8 mouse cellular contexts compared by ENCODE assay signal in genomic region chr12:113155887-113156539, GRCm38 (mm10). TPM values are rescaled to one million over a fixed set of nuclear protein-coding genes. Genes with fewer than 3 reads are reported as not detected.
A peak's percentile ranks its signal among the peaks of the same experiment; 100 is the strongest.
DNase-seq lines count a peak whose midpoint lies in the region; ATAC-seq and TF ChIP-seq lines count a peak whose summit lies in the region.

TSS of gene Tedc1 (plus strand) at chr12:113156421.

- peak; percentile 98 for ATAC-seq in forebrain, embryonic 15.5 days (replicated peaks)
- peak; percentile 95 for ATAC-seq in lung, embryonic 14.5 days (ENCODE audit: insufficient read depth)

- no peaks in the 10 kb centered on the region; the same call in 1 of the 2 replicates for H3K27me3 ChIP-seq in forebrain, embryonic 15.5 days
- H3K27me3 ChIP-seq in lung, embryonic 14.5 days (ENCODE audit: insufficient read depth, low read length): peaks cover 11% of the 10 kb centered on the region; the same call in 1 of the 2 replicates
- no peaks in the 10 kb centered on the region for H3K27me3 ChIP-seq in thymus, adult 2 months (ENCODE audit: control insufficient read depth, insufficient read depth, low read length)

- TF ChIP-seq CTCF in layer of hippocampus, adult 2 months (conservative IDR thresholded peaks at IDR 0.05): peak; percentile 100
- peak; percentile 99 for TF ChIP-seq CTCF in lung, embryonic 14.5 days (IDR thresholded peaks at IDR 0.05; ENCODE audit: low read depth)
- TF ChIP-seq CTCF in olfactory bulb, adult 2 months (IDR thresholded peaks at IDR 0.05; ENCODE audit: insufficient read depth, low read depth, low read length): peak; percentile 96
- peak; percentile 89 for TF ChIP-seq CTCF in thymus, adult 2 months (IDR thresholded peaks at IDR 0.05; ENCODE audit: borderline replicate concordance, control insufficient read depth, extremely low read depth, insufficient read depth, low read length, poor library complexity)

- H3K9me3 ChIP-seq in ES-E14 (ENCODE audit: control insufficient read depth, insufficient read depth, low read depth, low read length): no peaks in the 10 kb centered on the region
- H3K9me3 ChIP-seq in forebrain, embryonic 15.5 days: no peaks in the 10 kb centered on the region
- no peaks in the 10 kb centered on the region for H3K9me3 ChIP-seq in lung, embryonic 14.5 days (ENCODE audit: low read depth, low read length)

- peaks cover 12% of the 10 kb centered on the region; the same call in 1 of the 2 replicates for H3K36me3 ChIP-seq in ES-E14 (ENCODE audit: control insufficient read depth, insufficient read depth, low read length, poor library complexity, severe bottlenecking)
- no peaks in the 10 kb centered on the region for H3K36me3 ChIP-seq in forebrain, embryonic 15.5 days
- H3K36me3 ChIP-seq in lung, embryonic 14.5 days (ENCODE audit: insufficient read depth): no peaks in the 10 kb centered on the region
- H3K36me3 ChIP-seq in thymus, adult 2 months (ENCODE audit: control insufficient read depth, insufficient read depth, low read length): no peaks in the 10 kb centered on the region

- intact Hi-C loops in heart, postnatal 36 days (cut with DNase I): loop anchor here (1.0 to 2.0 kb wide), 2 partner anchors 37 to 147 kb away; no protein-coding TSS in a partner anchor

- peaks cover 0 to 24% of the 10 kb centered on the region in 2 experiments; a peak in 3 of 4 replicates for H3K4me1 ChIP-seq in ES-E14 (ENCODE audit: control insufficient read depth in 2 of 2, insufficient read depth in 2 of 2, low read length in 2 of 2, poor library complexity in 1 of 2)
- H3K4me1 ChIP-seq in forebrain, embryonic 15.5 days: peaks cover 31% of the 10 kb centered on the region
- peaks cover 9% of the 10 kb centered on the region for H3K4me1 ChIP-seq in lung, embryonic 14.5 days (ENCODE audit: insufficient read depth)
- peaks cover 21% of the 10 kb centered on the region for H3K4me1 ChIP-seq in olfactory bulb, adult 2 months (ENCODE audit: control insufficient read depth, insufficient read depth, low read length)
- peaks cover 45% of the 10 kb centered on the region for H3K4me1 ChIP-seq in thymus, adult 2 months (replicated peaks; ENCODE audit: control insufficient read depth, insufficient read depth, low read length)

- H3K27ac ChIP-seq in ES-E14 (ENCODE audit: insufficient read depth, low read depth, low read length, poor library complexity, severe bottlenecking): peak within 1 kb of the TSS; percentile 92
- H3K27ac ChIP-seq in forebrain, embryonic 15.5 days (replicated peaks): peak within 1 kb of the TSS; percentile 55
- H3K27ac ChIP-seq in layer of hippocampus, adult 2 months: peak within 1 kb of the TSS; percentile 83
- H3K27ac ChIP-seq in lung, embryonic 14.5 days (ENCODE audit: low read depth): peak within 1 kb of the TSS; percentile 90
- H3K27ac ChIP-seq in olfactory bulb, adult 2 months (ENCODE audit: insufficient read depth, low read depth, low read length): peak within 1 kb of the TSS; percentile 9; the same call in 1 of the 2 replicates
- H3K27ac ChIP-seq in thymus, adult 2 months (ENCODE audit: control insufficient read depth, insufficient read depth, low read length): peak within 1 kb of the TSS; percentile 90

- WGBS in forebrain, embryonic 15.5 days: under 1% methylated on average over 45 of the region's 46 CpGs
- WGBS in lung, embryonic 14.5 days: under 1% methylated on average over 46 of the region's 46 CpGs
- WGBS in olfactory bulb, adult 2 months: under 1% methylated on average over 46 of the region's 46 CpGs
- under 1% methylated on average over 46 of the region's 46 CpGs for WGBS in thymus, adult 2 months

- peak within 1 kb of the TSS; percentile 84 for H3K9ac ChIP-seq in ES-E14 (ENCODE audit: insufficient read depth, low read depth, low read length, poor library complexity, severe bottlenecking)
- H3K9ac ChIP-seq in forebrain, embryonic 15.5 days (replicated peaks): peak within 1 kb of the TSS; percentile 43
- peak within 1 kb of the TSS; percentile 59 for H3K9ac ChIP-seq in lung, embryonic 14.5 days

- in situ Hi-C loops in ES-E14 (cut with MboI; ENCODE audit: low sequenced_read_pairs in 2 of 2, unreplicated experiment in 2 of 2): no loop called here

- peak within 1 kb of the TSS; percentile 88 for H3K4me2 ChIP-seq in forebrain, embryonic 15.5 days (replicated peaks)
- H3K4me2 ChIP-seq in lung, embryonic 14.5 days: peak within 1 kb of the TSS; percentile 93

- peak; percentile 98 for DNase-seq in ES-E14 (ENCODE audit: low read depth, low spot score)
- DNase-seq in cerebellum, adult 11-12 months: peak; percentile 100
- DNase-seq in heart, postnatal 36 days: peak; percentile 99 to 100
- peak; percentile 99 to 100 for DNase-seq in layer of hippocampus, adult 2 months (ENCODE audit: low spot score in 2 of 2)
- peak; percentile 100 for DNase-seq in lung, embryonic 14.5 days
- DNase-seq in thymus, adult 2 months: peak; percentile 100

- TF ChIP-seq POLR2A in olfactory bulb, adult 2 months (IDR thresholded peaks at IDR 0.05; ENCODE audit: insufficient read depth, low read depth, low read length): no peak
- TF ChIP-seq POLR2A in thymus, adult 2 months (IDR thresholded peaks at IDR 0.05; ENCODE audit: control insufficient read depth, extremely low read depth, insufficient read depth, low read length, poor library complexity): peak; percentile 82; the same call in 1 of the 2 replicates

- H3K4me3 ChIP-seq in ES-E14 (ENCODE audit: insufficient read depth in 1 of 2, low read depth in 1 of 2, low read length in 2 of 2, poor library complexity in 1 of 2, severe bottlenecking in 1 of 2): peak within 1 kb of the TSS; percentile 64 to 77
- peak within 1 kb of the TSS; percentile 56 for H3K4me3 ChIP-seq in forebrain, embryonic 15.5 days
- H3K4me3 ChIP-seq in layer of hippocampus, adult 2 months: peak within 1 kb of the TSS; percentile 61
- peak within 1 kb of the TSS; percentile 65 for H3K4me3 ChIP-seq in lung, embryonic 14.5 days (ENCODE audit: low read depth, low read length)
- H3K4me3 ChIP-seq in olfactory bulb, adult 2 months (ENCODE audit: insufficient read depth, low read depth, low read length): peak within 1 kb of the TSS; percentile 54
- H3K4me3 ChIP-seq in thymus, adult 2 months (ENCODE audit: control insufficient read depth, insufficient read depth, low read length): peak within 1 kb of the TSS; percentile 85

TF ChIP-seq in ES-E14, 5 proteins besides CTCF, POLR2A, EP300 and RAD21:
- TF ChIP-seq ZNF384 (IDR thresholded peaks at IDR 0.05; ENCODE audit: low read depth, low read length): no peak
- peak; percentile 66; the same call in 1 of the 2 replicates for TF ChIP-seq HCFC1 (IDR thresholded peaks at IDR 0.05; ENCODE audit: borderline replicate concordance, insufficient read depth, low read length)
- peak; percentile 58; the same call in 1 of the 2 replicates for TF ChIP-seq ZC3H11A (IDR thresholded peaks at IDR 0.05; ENCODE audit: borderline replicate concordance, low read depth, low read length)
- no peak for TF ChIP-seq MAFK (IDR thresholded peaks at IDR 0.05; ENCODE audit: insufficient read depth, low read depth, low read length)
- TF ChIP-seq CHD2 (IDR thresholded peaks at IDR 0.05; ENCODE audit: low read depth, low read length): peak; percentile 87
TF ChIP-seq in ES-E14: peak in this region for 3.

RNA-seq across cellular contexts. Expression of gene Tedc1, which starts in this region (rescaled TPM):
- total RNA-seq in ES-E14 (2012; rRNA removed): 30.3 and 48.0 TPM in 2 replicates
- 22.6 and 24.9 TPM in 2 replicates for polyA plus RNA-seq in forebrain, embryonic 15.5 days (2015; fragmentation: Nextera tagmentation; extraction: Ambion mirVana)
- under 1 TPM; 0.19 to 0.49 TPM for total RNA-seq in heart, postnatal 36 days (2021)
- total RNA-seq in layer of hippocampus, adult 2 months (2021): 1 to 10 TPM; 1.3 to 1.4 TPM
- 35.1 and 35.4 TPM in 2 replicates for polyA plus RNA-seq in lung, embryonic 14.5 days (2014; fragmentation: Nextera tagmentation; extraction: Ambion mirVana)
- polyA plus RNA-seq in olfactory bulb, adult 2 months (2012; ENCODE audit: insufficient read depth, insufficient read length, low replicate concordance, missing spikeins): not detected in 2 replicates
- polyA plus RNA-seq in thymus, adult 2 months (2012; rRNA removed): 96.2 and 125 TPM in 2 replicates

Comparison
In these comparisons a context has a peak if more than half of its experiments do, and no peak if none do; other contexts are left out.
1. Peak in every context shown above with its lines: DNase-seq, ATAC-seq, H3K4me3 ChIP-seq and H3K27ac ChIP-seq.
2. RNA of gene Tedc1 (total RNA-seq): 30.3 to 48.0 TPM in ES-E14; 1.3 to 1.4 TPM in layer of hippocampus, adult 2 months and 0.19 to 0.49 TPM in heart, postnatal 36 days; every median in the first group is over 10 times any median in the second.
3. RNA of gene Tedc1 (polyA plus RNA-seq): 96.2 to 125 TPM in thymus, adult 2 months, 35.1 to 35.4 TPM in lung, embryonic 14.5 days and 22.6 to 24.9 TPM in forebrain, embryonic 15.5 days; not detected in olfactory bulb, adult 2 months; every median in the first group is over 10 times any median in the second.
4. Peak in DNase-seq in heart, postnatal 36 days; RNA of the gene not detected or under 1 TPM.
5. H3K27ac ChIP-seq: peak in every context shown above with its lines; median percentile 92 in ES-E14; 90 in lung, embryonic 14.5 days; 90 in thymus, adult 2 months; 83 in layer of hippocampus, adult 2 months; 55 in forebrain, embryonic 15.5 days; 9 in olfactory bulb, adult 2 months.